Mouse (Mus musculus) spleen, postnatal 14 days (tissue): ENCODE data around the gene Slc35a5.
A peak's percentile ranks its signal among the peaks of the same experiment; 100 is the strongest.

ENCODE experiments used
- DNase-seq, 2 experiments: peaks; one replicate each; pipeline ENCODE4 v3.0.0; 2021 to 2022; ENCODE audit warnings: low spot score in 2 of 2

Gene Slc35a5

DNA sequence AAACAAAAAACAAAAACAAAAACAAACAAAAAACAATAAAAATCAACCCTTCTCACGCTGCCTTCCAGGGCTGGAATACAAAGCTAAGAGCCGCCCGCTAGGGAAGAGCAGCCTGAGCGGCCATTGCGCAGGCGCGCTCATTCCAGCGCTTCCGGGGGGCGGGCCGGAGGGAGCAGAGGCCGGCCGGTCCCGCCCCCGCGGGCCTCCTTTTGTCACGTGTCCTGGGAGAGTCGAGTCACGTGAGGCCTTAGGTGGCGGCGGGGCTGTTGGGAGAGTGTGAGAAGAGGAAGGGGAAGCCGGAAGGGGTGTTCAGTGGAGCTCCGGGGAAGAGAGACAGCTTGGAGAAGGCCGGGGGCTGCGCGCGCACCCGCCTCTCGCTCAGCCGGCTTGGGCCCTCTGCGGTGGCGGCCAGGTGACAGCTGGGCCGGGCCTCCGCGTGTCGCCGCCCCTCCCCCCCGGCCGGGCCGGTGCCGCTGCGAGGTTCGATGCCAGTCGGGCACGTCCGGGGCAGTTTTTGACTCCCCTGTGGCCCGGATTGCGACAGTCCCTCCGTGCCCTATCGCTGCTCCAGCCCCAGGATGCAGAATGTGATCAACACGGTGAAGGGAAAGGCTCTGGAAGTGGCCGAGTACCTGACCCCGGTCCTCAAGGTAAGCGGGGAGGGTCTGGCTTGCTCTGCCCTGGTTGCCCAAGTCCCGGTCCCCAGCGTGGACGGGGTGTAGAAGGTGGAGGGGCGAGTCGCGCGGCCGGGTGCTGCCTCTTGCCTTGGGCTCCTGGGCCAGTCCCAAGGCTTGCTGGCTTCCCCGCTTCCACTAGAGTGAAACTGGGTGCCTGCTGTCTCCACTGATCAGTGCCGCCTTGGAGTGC, at the start of gene Slc35a5, which contains the start of gene Atg3:
Gene Slc35a5 (minus strand): TSS at position 185 of the 867 bp plus-strand sequence.
Gene Atg3 (plus strand): TSS at position 264 of the 867 bp plus-strand sequence.
- DNase-seq = peak; percentile 87 to 91

DNA sequence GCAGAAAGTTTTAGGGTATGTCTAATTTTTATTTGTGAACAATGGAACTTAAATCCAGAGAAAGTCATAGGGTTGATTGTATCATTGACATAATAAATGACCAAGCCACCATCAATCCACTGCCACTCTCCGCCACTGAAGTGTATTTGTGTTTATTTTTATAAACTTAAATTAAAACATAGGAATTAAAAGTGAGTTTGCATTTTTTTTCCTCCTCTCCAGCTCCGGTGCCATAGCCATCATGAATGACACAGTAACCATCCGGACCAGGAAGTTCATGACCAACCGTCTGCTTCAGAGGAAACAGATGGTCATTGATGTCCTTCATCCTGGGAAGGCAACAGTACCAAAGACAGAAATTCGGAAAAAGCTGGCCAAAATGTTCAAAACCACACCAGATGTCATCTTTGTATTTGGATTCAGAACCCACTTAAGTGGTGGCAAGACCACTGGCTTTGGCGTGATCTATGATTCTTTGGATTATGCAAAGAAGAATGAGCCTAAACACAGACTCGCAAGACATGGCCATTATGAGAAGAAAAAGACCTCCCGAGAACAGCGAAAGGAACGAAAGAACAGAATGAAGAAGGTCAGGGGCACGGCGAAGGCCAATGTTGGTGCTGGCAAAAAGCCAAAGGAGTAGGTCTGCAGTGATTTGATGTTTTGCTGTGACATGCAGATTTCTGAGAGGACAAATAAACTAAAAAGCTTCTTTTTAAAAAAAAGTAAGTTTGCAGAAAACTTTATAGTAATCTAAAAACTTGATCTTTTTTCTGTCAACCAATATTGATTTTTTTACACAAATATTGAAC, 46.6 kb upstream of the Slc35a5 start:
- no peak for DNase-seq

DNA sequence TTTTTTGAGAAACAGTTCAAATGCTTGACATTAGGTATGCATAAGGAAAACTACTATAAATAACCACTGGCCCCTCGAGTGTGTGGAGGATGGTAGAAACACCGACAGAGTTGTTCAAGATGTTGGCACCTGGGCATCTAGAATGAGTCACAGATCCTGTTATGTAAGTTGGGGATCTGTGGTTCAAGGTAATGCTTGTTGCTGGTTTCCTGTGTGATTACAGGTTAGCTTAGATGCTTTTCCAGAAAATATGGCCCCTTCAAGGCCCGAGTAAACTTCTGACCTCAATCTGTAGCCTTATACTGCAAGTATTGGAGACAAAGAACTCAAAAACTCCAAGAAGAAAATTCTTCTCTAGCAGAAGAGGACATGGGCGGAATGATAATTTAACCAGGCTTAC, 45.9 kb upstream of the Slc35a5 start:
- DNase-seq = no peak

DNA sequence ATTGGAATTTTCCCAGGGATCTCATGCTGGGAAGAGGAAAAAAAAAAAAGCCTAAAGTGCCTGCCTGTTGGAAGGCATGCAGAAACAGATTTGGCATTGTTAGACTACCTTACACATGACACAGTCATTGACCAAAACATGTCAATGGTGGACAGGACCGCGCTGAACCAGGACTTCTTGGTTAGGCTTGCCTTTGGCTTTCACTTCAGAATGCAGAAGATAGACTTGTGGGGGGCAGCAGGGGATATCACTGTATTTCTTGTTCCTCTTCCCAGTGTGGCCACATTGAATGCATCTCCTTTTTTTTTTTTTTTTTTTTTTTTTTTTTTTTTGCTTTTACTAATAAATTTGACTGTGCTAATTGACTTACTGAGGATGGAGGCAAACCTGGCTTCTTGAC, 42.9 kb upstream of the Slc35a5 start:
- DNase-seq = no peak

DNA sequence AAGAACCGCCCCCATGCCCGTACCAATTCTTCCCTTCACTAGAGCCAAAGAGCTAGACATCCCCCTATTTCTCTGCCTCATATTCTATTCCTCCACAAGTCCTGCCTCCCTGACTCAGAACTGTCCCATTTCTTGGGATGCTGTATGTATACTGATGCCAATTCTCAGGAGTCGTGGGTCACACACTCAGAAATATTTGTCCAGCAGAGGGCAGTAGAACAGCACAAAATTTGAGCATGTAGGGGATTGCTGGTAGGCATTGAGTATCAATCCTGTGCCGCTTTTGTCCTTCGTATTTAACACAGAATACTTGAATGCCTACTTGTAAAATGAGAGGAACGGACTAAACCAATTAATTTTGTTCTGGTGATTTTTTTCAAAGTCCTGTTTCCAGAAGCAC, 38.3 kb upstream of the Slc35a5 start:
- DNase-seq = peak in 1 of 2 experiments; percentile 52

DNA sequence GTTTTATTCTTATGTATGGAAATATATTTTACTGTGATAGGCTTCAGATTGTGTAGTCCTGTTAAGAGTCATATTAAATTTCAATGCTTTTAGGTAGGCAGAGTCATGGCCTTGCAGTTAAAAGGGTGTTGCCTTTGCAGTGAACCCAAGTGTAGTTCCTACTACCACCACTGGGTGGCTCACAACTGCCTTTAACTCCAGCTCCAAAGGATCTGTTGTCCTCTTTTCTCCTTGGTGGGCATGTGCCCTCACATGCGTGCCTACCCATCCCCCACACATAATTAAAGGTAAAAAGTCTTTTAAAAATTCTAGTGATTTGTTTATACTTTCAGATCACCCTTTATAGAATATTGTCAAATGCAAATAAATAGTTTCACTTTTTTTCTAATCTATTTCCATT, 34.1 kb upstream of the Slc35a5 start:
- peak; percentile 21 to 66 for DNase-seq

DNA sequence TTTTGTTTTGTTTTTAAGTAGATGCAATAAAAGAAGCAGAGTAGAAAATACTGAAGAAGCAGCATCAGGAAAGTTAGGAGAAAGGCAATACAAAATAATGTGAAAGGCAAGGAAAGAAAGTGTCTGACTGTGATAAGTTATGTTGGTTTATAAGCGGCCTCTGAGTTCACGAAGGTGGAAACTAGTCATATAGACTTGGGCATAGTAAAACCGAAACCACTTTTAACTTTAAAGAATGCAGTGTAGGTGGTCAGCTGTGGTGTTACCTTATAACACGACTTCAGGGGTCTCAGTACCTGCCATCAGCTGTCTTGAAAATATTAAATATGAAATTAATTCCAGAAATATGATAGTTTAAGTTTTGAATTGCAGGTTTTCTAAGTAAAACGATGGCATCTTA, 23.3 kb upstream of the Slc35a5 start:
- DNase-seq = no peak

DNA sequence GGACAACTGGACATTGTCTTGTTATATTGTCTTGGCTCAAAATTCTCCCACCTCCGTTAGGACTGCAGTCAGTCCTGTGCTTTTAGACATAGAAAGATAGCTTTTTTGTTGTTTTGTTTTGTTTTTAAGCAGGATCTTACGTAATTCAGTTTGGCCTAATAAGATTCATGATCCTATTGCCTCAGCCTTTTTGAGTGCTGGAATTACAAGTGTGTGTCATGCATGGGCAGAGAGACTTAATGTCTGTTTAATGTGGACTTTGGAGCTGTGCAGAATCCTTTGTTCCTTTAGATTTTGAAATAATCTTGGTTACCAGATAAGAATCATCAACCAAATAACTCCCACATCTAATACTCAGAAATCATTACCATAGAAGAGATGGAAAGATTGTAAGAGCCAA, 20.0 kb upstream of the Slc35a5 start:
- no peak for DNase-seq

DNA sequence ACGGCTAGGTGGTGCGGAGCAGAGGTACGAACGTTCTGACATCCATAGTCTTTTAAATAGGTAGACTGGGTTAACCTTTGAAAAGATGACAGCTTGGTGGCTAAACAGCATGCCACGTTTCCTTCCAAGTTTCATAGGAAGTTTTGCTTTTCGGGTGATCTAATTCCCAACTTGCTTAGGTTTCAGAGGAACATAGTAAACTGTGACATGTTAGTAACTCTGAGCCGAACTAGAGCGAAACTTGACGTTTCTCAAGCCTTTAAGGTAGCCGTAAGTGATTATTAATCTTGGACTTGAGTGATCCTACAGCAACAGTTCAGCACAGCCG, 847 bp upstream of the Slc35a5 start:
- no peak for DNase-seq

DNA sequence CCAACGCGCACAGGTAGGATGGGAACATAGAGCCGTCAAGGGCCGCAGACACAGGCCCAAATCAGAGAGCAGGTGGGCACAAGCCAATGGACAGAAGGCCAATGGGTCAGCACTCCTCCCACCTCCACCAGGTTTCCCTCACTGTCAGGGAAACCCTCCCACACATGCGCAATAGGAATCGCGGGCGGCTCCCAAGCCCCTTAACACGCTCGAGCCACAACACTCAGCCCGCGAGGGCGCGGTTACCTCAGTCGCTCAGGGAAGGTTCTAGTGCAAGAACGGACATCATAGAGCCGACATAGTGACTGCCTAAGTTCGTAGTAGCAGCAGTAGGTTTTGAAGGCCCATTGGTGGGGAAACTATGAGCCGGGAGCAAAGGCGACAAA, 377 bp downstream of the Slc35a5 start:
- peak; percentile 41 to 49 for DNase-seq

DNA sequence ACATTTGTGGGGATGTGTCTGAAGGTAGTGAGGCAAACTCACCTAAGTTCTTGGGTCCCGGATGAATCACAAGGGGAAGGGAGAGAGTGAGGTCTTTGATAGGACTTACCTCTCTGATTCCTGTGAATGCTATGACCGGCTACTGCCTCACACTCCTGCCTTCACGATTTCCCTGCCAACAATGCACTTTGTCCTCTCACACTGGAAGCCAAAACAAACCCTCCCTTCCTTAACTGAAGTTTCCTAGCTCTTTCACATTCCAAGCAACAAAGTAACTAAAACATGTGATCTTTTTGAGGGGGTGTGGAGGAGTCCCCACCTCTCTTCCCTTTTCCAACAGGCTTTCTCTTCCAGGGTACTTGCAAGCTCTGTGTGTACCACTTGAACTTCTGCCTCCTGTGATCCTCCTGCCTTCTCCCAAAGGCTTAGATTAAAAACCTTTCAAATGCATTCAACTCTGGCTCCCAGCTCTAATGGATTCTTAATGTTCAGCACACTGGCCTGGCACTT, 3.7 kb downstream of the Slc35a5 start:
- DNase-seq = no peak

DNA sequence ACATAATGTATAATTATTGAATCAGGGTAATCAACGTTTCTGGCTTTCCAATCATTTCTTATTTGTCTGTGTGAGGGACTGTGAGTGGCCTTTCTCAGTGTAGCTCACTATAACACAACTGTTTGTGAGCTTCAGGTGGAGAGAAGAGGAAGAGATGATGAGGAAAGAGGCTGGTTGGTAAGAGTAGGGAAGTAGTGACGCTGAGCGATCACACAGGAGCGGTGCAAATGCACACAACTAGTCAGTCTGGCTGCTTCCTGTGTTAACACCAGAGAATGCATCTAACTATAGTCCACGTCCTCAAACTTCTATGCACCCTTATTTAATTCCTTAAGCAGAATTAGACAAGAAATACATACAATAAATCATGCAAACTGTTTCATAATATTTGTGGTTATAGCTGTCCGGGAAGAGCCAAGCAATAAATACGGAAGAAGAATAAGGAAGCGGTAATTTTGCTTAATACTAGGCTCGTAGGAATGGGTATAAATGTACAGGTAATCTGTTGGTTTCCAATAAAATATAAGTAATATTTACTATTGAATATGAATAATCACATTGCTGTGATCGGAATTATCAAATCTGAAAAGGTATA, 9.9 kb downstream of the Slc35a5 start:
- DNase-seq = no peak

DNA sequence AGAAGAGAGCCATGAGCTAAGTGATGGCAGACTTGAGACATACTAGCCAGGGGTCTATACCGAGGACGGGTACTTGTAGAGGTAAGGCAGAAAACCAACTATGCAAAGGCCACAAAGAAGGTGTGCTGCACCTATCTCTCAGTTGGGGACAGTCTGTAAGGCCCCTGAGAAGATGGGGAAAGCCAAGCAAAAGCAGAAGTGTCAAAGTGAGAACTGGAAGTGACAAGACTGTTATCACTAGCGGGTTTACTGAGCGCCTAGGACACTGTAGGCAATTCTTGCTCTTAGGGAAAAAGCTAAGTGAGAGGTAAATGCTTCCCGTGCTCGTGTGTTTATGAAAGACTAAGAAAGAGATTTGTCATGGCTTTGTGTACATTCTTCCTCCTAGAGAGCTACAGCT, 13.4 kb downstream of the Slc35a5 start:
- DNase-seq = no peak

DNA sequence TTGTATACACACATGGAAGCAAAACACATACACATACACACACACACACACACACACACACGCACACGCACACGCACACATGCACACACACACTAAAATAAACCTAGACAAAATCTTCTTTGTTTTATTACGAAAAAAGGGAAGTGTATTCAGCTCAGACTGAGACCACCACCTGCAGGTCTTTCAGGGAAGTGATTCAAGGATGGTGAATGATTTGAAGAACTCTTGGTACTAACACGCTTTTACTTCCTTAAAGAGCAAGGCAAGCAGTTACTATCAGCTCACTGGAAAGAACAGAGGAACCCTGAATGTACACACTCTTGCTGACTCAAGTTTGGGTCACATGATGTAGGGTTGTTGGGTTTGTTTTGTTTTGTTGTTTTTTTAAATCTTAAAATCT, 15.9 kb downstream of the Slc35a5 start:
- DNase-seq = no peak

DNA sequence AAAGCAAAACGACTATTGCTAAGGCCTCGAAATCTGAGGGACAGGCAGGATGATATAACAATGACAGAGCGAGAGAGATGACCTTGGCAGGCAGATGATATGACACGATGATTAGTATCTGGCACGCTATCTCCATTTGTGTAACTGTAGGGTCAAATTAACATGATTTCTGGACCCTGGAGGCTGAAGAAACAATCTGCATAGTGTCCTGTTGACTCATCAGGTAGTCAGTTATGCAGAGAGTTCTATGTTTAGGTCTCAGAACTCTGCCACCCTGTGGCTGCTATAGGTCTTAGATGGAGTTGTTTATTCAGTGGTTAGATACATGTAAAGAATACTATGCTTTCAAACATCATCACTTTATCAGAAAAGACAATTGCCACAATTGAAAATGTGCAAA, 16.8 kb downstream of the Slc35a5 start:
- no peak for DNase-seq

DNA sequence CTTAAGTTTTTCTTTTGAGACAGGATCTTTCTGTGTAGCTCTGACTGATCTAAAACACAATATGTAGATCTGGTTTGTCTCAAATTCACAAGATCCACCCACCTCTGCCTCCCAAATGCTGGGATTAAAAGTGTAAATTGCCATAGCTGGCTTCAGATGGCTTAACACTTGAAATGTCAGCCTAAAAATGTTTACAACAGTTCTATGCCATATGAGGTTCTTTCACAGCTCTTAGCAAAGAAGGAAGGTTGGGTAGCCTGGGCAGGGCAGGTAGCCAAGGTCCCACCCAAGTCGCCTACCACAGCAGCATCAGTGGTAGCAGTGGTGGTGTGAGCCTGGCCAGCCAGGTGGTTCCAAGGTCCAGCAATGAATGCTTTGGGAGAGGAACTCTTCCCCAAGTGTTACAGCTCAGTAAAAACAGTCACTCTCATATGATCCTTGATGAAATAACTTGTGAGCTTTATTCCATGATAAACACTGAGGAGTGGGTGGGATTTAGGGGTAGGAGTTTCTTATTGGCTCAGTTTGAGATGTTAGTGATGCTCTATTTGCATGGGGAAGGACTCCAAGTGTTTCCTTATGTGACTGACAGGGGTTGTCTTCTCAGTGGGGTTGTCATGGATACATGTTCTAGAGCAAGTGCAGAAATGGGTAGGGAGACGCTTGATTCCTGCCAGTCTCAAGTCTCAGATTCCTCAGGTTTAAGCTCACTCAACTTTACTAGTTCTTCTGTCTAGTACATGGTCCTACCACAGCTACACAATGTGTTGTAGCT, 30.4 kb downstream of the Slc35a5 start:
- DNase-seq = no peak

DNA sequence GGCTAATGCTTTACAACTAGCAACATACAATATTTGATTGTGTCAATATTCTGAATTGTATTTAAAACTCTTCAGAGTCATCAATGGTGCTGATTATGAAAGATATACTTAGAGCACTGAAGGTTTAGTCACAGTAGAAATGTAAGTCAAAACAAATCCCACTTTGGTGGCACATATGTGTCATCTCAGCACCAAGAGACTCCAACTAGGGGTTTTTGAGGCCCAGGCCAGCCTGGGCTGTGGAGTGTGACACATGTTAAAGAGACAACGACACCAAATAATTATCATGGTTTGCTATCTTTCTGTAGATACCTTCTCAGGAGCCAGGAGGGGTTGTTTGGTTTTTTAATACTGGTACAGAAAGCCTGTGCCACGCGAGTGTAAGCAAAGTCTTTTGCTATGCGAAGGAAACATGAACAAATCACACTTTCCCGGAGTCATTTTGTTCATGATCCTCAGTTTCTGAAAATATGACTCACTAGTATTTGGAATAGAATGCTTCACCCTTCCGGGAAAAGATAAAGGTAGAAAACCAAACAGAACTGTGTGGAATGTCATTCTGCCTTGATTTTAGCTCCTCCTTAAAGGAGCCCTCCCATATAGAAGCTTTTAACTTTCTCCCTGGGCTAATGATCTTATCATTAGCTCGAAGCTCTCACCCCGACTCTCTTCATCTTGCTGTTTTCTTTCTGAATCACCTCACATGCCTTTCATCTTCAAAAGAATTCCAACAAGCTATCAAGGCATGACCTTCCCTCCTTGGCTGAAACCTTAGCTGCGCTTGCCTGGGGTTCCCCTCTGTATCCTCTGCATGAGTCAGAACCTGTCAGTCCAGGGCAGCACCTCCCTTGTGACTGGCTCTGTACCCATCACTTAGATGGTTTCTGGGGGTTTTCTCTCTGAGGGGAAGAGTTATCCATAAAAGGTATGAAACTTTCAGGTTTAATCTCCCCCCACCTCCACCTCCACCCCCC, 34.0 kb downstream of the Slc35a5 start:
- no peak for DNase-seq

DNA sequence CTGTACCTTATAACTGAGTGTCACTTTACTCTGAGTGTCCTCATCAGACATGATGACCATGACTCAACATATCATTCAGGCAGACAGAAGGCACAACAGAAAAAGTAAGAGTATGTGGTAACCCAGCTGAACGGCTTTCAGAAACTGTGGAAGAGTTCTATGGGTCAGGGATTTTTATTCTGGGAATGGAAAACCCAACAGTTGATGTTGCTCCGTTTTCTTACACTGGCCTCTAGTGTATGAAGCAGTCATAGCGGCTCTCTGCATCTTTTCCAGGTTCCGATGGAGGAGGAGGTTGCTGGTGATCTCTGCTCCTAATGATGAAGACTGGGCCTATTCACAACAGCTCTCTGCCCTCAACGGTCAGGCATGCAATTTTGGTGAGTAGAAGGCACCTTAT, 35.9 kb downstream of the Slc35a5 start:
- no peak for DNase-seq

DNA sequence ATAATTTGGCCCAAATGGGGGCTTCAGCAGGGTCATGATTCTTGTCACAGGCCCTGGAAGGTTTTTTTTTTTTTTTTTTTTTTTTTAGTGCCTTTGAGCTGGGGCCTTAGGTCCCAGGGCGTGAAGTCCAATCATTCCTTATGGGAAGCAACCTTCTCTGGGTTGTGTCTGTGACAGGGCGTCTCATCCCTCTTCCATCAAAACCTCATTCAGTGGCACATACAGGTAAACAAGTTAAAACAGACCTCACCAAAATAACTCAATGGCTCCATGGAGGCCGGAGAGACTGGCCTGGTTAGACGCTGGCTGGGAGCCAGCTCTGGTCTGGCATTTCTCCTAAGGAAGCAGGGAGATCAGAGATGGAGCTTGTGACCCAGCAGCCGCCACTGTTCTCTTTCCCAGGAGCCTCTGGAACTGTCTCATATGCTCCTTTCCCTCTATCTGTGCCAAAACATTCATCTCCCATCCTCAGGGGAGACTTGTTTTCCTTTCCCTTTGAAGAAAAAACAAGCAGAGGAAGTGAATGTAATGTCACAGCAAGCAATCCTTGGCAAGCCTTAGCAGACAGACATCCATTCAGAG, 37.6 kb downstream of the Slc35a5 start:
- no peak for DNase-seq

DNA sequence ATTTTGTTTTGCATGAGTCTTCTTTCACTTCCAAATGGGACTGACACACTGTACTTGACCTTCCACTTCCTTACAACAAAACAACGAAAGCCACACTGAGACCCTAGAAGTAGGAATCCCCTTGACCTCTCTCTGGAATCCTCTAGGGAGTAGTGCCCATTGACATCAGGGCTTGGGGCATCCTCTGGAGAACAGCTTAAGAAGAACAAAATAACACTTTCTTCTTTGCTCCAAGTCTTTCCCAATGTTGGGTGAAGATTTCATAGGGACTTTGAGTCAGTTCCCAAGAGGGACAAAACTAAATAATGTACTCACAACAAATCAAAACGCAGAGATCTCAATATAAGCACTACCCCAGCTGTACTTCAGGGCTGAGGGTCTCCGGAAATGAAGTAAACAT, 39.7 kb downstream of the Slc35a5 start:
- DNase-seq = no peak
